Mouse (Mus musculus): ENCODE data around the gene Efna3. TPM values are rescaled to one million over a fixed set of nuclear protein-coding genes. Genes with fewer than 3 reads are reported as not detected.
A peak's percentile ranks its signal among the peaks of the same experiment; 100 is the strongest.

Gene Efna3
- polyA plus RNA-seq, 1 experiment = 17.2 TPM

DNA sequence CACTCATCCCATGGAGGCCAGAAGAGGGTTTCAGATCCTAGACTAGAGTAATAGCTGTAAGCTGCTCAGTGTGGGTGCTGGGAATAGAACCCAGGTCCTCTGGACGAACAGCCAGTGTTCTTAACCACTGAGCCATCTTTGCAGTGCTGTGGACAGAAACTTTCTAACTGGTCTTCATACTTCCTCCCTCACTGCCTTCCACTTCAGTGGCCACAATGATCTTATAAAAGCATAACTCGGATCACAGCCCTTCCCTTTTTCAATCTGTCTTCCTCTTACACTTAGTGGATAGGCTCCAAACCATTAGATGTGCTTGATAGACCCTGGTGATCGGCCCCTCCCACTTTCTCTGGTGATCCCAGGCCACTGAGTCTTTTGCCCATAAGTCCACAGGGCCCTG lies 37.5 kb upstream of the Efna3 start:
- Histone ChIP-seq H3K4me1 (ENCODE audit: control insufficient read depth, insufficient read depth, low read length) (no peaks in the 10 kb centered on the region), H3K4me3 (ENCODE audit: low read depth, low read length) (no peak overlapping the region), H3K9ac (ENCODE audit: low read depth, poor library complexity, severe bottlenecking) (no peak overlapping the region), H3K27me3 (ENCODE audit: control insufficient read depth, insufficient read depth, low read length, poor library complexity, severe bottlenecking) (no peaks in the 10 kb centered on the region), H3K9me3 (replicated peaks; ENCODE audit: control insufficient read depth, insufficient read depth, low read length, poor library complexity, severe bottlenecking) (no peaks in the 10 kb centered on the region), H3K36me3 (ENCODE audit: control insufficient read depth, insufficient read depth, low read length, poor library complexity, severe bottlenecking) (no peaks in the 10 kb centered on the region), H3K27ac (ENCODE audit: insufficient read depth, low read length) (no peak overlapping the region)
- TF ChIP-seq CTCF (IDR thresholded peaks at IDR 0.05; ENCODE audit: low read depth, low read length) (no peak), POLR2A (IDR thresholded peaks at IDR 0.05; ENCODE audit: insufficient read depth, low read length) (no peak), EP300 (IDR thresholded peaks at IDR 0.05; ENCODE audit: insufficient read depth, low read depth, low read length) (no peak)

DNA sequence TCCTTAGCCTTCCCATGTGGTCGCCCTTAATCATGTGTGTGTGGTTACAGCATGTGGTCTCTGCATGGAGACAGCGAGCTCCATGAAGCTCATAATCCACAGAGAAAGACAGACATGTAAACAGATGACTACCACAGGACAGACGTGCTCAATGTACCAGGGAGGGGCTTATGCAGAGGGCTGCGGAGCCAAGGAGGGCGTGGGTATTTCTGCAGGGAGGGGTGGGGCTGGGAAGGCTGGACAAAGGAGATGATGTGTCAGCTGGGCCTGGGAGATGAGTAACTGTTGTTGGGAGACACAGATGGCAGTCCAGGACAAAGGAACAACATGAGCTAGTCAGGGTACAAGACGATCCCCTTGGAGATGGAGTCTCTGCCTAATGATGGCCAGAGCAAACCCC lies 36.9 kb upstream of the Efna3 start:
- Histone ChIP-seq H3K9me3 (replicated peaks; ENCODE audit: control insufficient read depth, insufficient read depth, low read length, poor library complexity, severe bottlenecking) (no peaks in the 10 kb centered on the region), H3K36me3 (ENCODE audit: control insufficient read depth, insufficient read depth, low read length, poor library complexity, severe bottlenecking) (no peaks in the 10 kb centered on the region), H3K27me3 (ENCODE audit: control insufficient read depth, insufficient read depth, low read length, poor library complexity, severe bottlenecking) (no peaks in the 10 kb centered on the region), H3K27ac (ENCODE audit: insufficient read depth, low read length) (no peak overlapping the region), H3K9ac (ENCODE audit: low read depth, poor library complexity, severe bottlenecking) (no peak overlapping the region), H3K4me1 (ENCODE audit: control insufficient read depth, insufficient read depth, low read length) (no peaks in the 10 kb centered on the region), H3K4me3 (ENCODE audit: low read depth, low read length) (no peak overlapping the region)
- TF ChIP-seq POLR2A (IDR thresholded peaks at IDR 0.05; ENCODE audit: insufficient read depth, low read length) (no peak), EP300 (IDR thresholded peaks at IDR 0.05; ENCODE audit: insufficient read depth, low read depth, low read length) (no peak), CTCF (IDR thresholded peaks at IDR 0.05; ENCODE audit: low read depth, low read length) (no peak)

DNA sequence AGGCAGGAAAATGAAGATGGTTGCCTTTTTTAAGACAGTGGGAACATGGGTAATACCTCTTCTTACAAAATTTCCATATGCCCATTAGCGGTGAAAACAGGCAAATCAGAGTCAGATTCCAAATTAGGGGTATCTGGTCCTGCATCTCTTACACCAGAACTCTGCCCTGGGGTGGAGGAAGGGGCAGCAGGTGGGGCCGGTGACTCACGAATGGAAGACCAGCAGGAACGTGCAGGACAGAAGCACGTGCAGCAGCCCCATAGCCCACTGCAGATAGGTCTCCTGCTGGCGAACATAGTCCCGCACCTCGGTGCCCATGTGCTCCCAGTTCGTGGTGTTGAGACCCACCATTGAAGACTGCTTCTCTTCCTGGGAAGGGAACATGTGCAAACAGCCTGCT lies 33.3 kb upstream of the Efna3 start:
- Histone ChIP-seq H3K36me3 (ENCODE audit: control insufficient read depth, insufficient read depth, low read length, poor library complexity, severe bottlenecking) (no peaks in the 10 kb centered on the region), H3K27me3 (ENCODE audit: control insufficient read depth, insufficient read depth, low read length, poor library complexity, severe bottlenecking) (no peaks in the 10 kb centered on the region), H3K27ac (ENCODE audit: insufficient read depth, low read length) (no peak overlapping the region), H3K9ac (ENCODE audit: low read depth, poor library complexity, severe bottlenecking) (no peak overlapping the region), H3K9me3 (replicated peaks; ENCODE audit: control insufficient read depth, insufficient read depth, low read length, poor library complexity, severe bottlenecking) (no peaks in the 10 kb centered on the region), H3K4me3 (ENCODE audit: low read depth, low read length) (0 out of 2 replicates have a peak overlapping the region, but pooled peaks have one; percentile 3), H3K4me1 (ENCODE audit: control insufficient read depth, insufficient read depth, low read length) (no peaks in the 10 kb centered on the region)
- TF ChIP-seq CTCF (IDR thresholded peaks at IDR 0.05; ENCODE audit: low read depth, low read length) (peak; percentile 6), POLR2A (IDR thresholded peaks at IDR 0.05; ENCODE audit: insufficient read depth, low read length) (no peak)

DNA sequence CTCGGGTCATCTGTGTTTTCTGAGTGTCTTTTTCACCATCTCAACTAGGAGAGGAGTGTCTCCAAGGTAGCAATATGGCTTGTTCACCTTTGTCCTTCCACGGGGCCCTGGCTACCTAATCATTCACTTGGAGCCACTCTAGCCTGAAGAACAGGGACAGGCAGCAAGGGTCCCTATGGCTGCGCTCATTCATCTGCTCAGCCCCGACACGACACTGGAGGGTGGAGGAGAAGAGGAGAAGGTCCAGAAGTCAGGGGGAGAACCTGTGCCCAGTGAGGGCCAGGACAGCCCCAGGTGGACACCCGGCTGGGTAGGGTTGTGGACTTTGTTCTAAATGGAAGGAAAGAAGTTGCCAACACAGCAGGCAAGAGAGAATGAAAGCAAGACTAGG lies 32.7 kb upstream of the Efna3 start:
- H3K4me1 ChIP-seq (ENCODE audit: control insufficient read depth, insufficient read depth, low read length) = no peaks in the 10 kb centered on the region
- H3K27me3 ChIP-seq (ENCODE audit: control insufficient read depth, insufficient read depth, low read length, poor library complexity, severe bottlenecking) = no peaks in the 10 kb centered on the region
- H3K9ac ChIP-seq (ENCODE audit: low read depth, poor library complexity, severe bottlenecking) = no peak overlapping the region
- no peak overlapping the region for H3K4me3 ChIP-seq (ENCODE audit: low read depth, low read length)
- TF ChIP-seq POLR2A (IDR thresholded peaks at IDR 0.05; ENCODE audit: insufficient read depth, low read length) (no peak), EP300 (IDR thresholded peaks at IDR 0.05; ENCODE audit: insufficient read depth, low read depth, low read length) (no peak), CTCF (IDR thresholded peaks at IDR 0.05; ENCODE audit: low read depth, low read length) (no peak)
- H3K27ac ChIP-seq (ENCODE audit: insufficient read depth, low read length) = no peak overlapping the region
- no peaks in the 10 kb centered on the region for H3K36me3 ChIP-seq (ENCODE audit: control insufficient read depth, insufficient read depth, low read length, poor library complexity, severe bottlenecking)
- H3K9me3 ChIP-seq (replicated peaks; ENCODE audit: control insufficient read depth, insufficient read depth, low read length, poor library complexity, severe bottlenecking) = no peaks in the 10 kb centered on the region

GRCm38 (mm10) chr3:89354816-89355511 lies 32.2 kb upstream of the Efna3 start:
- TF ChIP-seq CTCF (IDR thresholded peaks at IDR 0.05; ENCODE audit: low read depth, low read length) (peak; percentile 75), POLR2A (IDR thresholded peaks at IDR 0.05; ENCODE audit: insufficient read depth, low read length) (no peak), EP300 (IDR thresholded peaks at IDR 0.05; ENCODE audit: insufficient read depth, low read depth, low read length) (no peak)
- no peak overlapping the region for H3K9ac ChIP-seq (ENCODE audit: low read depth, poor library complexity, severe bottlenecking)
- no peaks in the 10 kb centered on the region for H3K36me3 ChIP-seq (ENCODE audit: control insufficient read depth, insufficient read depth, low read length, poor library complexity, severe bottlenecking)
- H3K27me3 ChIP-seq (ENCODE audit: control insufficient read depth, insufficient read depth, low read length, poor library complexity, severe bottlenecking) = no peaks in the 10 kb centered on the region
- H3K9me3 ChIP-seq (replicated peaks; ENCODE audit: control insufficient read depth, insufficient read depth, low read length, poor library complexity, severe bottlenecking) = no peaks in the 10 kb centered on the region
- H3K4me3 ChIP-seq (ENCODE audit: low read depth, low read length) = no peak overlapping the region
- no peaks in the 10 kb centered on the region for H3K4me1 ChIP-seq (ENCODE audit: control insufficient read depth, insufficient read depth, low read length)
- H3K27ac ChIP-seq (ENCODE audit: insufficient read depth, low read length) = no peak overlapping the region

GRCm38 (mm10) chr3:89351271-89351670 lies 28.5 kb upstream of the Efna3 start:
- H3K9ac ChIP-seq (ENCODE audit: low read depth, poor library complexity, severe bottlenecking) = no peak overlapping the region
- TF ChIP-seq EP300 (IDR thresholded peaks at IDR 0.05; ENCODE audit: insufficient read depth, low read depth, low read length) (no peak), CTCF (IDR thresholded peaks at IDR 0.05; ENCODE audit: low read depth, low read length) (no peak), POLR2A (IDR thresholded peaks at IDR 0.05; ENCODE audit: insufficient read depth, low read length) (no peak)
- no peak overlapping the region for H3K27ac ChIP-seq (ENCODE audit: insufficient read depth, low read length)
- no peaks in the 10 kb centered on the region for H3K36me3 ChIP-seq (ENCODE audit: control insufficient read depth, insufficient read depth, low read length, poor library complexity, severe bottlenecking)
- H3K27me3 ChIP-seq (ENCODE audit: control insufficient read depth, insufficient read depth, low read length, poor library complexity, severe bottlenecking) = no peaks in the 10 kb centered on the region
- no peaks in the 10 kb centered on the region for H3K9me3 ChIP-seq (replicated peaks; ENCODE audit: control insufficient read depth, insufficient read depth, low read length, poor library complexity, severe bottlenecking)
- H3K4me1 ChIP-seq (ENCODE audit: control insufficient read depth, insufficient read depth, low read length) = no peaks in the 10 kb centered on the region
- no peak overlapping the region for H3K4me3 ChIP-seq (ENCODE audit: low read depth, low read length)

Measured in ES-Bruce4 (cell line).